Mouse (Mus musculus) cerebellum, adult 2 months (tissue): ENCODE results near the gene E2f4.
"Not testable (repeated sequence)": the region's sequence is repeated elsewhere in the genome, so short reads cannot be mapped to it uniquely, and the experiment has no call there.

ENCODE experiments used
- CTCF ChIP-seq: fragments of 200-500 bp; IDR thresholded peaks from 2 replicates; pipeline ENCODE4 v1.5.1; 2011; ENCODE audit warnings: low read depth, mild to moderate bottlenecking, control low read depth, low read length, moderate library complexity, borderline replicate concordance; ENCODE audit not compliant: insufficient read depth
- POLR2A ChIP-seq: fragments of 200-500 bp; IDR thresholded peaks from 2 replicates; pipeline ENCODE4 v1.6.1; 2011; ENCODE audit warnings: low read length, control low read depth, borderline replicate concordance; ENCODE audit not compliant: insufficient read depth

- not testable (repeated sequence) for TF ChIP-seq POLR2A, CTCF
Measured at GRCm38 (mm10) chr8:105291364-105291763, 6.1 kb upstream of the E2f4 start.
